Mouse (Mus musculus): ENCODE results near the gene Vmn1r19. TPM values are rescaled to one million over a fixed set of nuclear protein-coding genes. Genes with fewer than 3 reads are reported as not detected.

Vmn1r19 gene
- polyA plus RNA-seq, 1 experiment from 2014 or later, result not detected

Other genes starting within 250 kb of the Vmn1r19 start
- gene Vmn1r12, start 246.9 kb upstream of the Vmn1r19 start, polyA plus RNA-seq (2014; fragmentation: Nextera tagmentation; extraction: Ambion mirVana), result not detected in 2 replicates
- not detected in 2 replicates for gene Vmn1r13, start 200.5 kb upstream of the Vmn1r19 start, polyA plus RNA-seq (2014; fragmentation: Nextera tagmentation; extraction: Ambion mirVana)
- not detected in 2 replicates for gene Vmn1r14, start 172.1 kb upstream of the Vmn1r19 start, polyA plus RNA-seq (2014; fragmentation: Nextera tagmentation; extraction: Ambion mirVana)
- not detected in 2 replicates for gene Vmn1r15, start 145.8 kb upstream of the Vmn1r19 start, polyA plus RNA-seq (2014; fragmentation: Nextera tagmentation; extraction: Ambion mirVana)
- not detected in 2 replicates for gene Vmn1r16, start 74.3 kb upstream of the Vmn1r19 start, polyA plus RNA-seq (2014; fragmentation: Nextera tagmentation; extraction: Ambion mirVana)
- gene Vmn1r17, start 40.1 kb upstream of the Vmn1r19 start, polyA plus RNA-seq (2014; fragmentation: Nextera tagmentation; extraction: Ambion mirVana), result not detected in 2 replicates
- not detected in 2 replicates for gene Vmn1r18, start 8.0 kb upstream of the Vmn1r19 start, polyA plus RNA-seq (2014; fragmentation: Nextera tagmentation; extraction: Ambion mirVana)
- gene Vmn1r20, start 25.1 kb downstream of the Vmn1r19 start, polyA plus RNA-seq (2014; fragmentation: Nextera tagmentation; extraction: Ambion mirVana), result not detected in 2 replicates
- gene Ppm1k, start 131.7 kb downstream of the Vmn1r19 start, polyA plus RNA-seq (2014; fragmentation: Nextera tagmentation; extraction: Ambion mirVana), result 6.6 and 6.8 TPM in 2 replicates
- 0.89 and 1.5 TPM in 2 replicates for gene Herc6, start 177.2 kb downstream of the Vmn1r19 start, polyA plus RNA-seq (2014; fragmentation: Nextera tagmentation; extraction: Ambion mirVana)

Data from midbrain, embryonic 14.5 days (tissue).